Mouse (Mus musculus): ENCODE measurements around the gene Adamts5. TPM values are rescaled to one million over a fixed set of nuclear protein-coding genes. Genes with fewer than 3 reads are reported as not detected.

Gene Adamts5
- polyA plus RNA-seq, 1 experiment from 2014 or later: 6.2 TPM

DNA sequence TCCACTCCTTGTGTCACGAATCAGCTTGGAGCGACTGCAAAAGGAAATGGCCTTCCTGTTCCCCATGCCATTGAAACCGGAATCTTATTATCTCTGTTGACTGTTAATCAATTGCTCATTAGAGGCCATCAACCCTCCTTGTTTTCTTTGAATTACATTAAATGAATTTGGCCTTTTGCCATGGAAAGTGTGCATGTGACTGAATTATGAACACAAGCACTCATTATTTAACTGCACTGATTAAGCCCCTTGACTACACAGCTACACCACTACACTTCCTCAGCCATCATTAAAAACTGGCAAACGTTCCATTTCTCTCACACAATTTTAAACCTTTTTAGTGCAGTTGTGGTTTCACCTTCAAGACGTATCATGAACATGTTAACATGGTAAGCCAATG is 11.8 kb downstream of the Adamts5 start:
- Histone ChIP-seq H3K9ac (no peak overlapping the region), H3K27ac (replicated peaks) (no peak overlapping the region), H3K27me3 (peaks cover 19% of the 10 kb centered on the region), H3K36me3 (no peaks in the 10 kb centered on the region), H3K4me2 (no peak overlapping the region), H3K4me3 (no peak overlapping the region), H3K4me1 (replicated peaks) (peaks cover 17% of the 10 kb centered on the region), H3K9me3 (no peaks in the 10 kb centered on the region)
- 41% methylated on average over 5 of the region's 5 CpGs for WGBS
- ATAC-seq (ENCODE audit: low read depth): peak; percentile 17; the same call in 1 of the 2 replicates

DNA sequence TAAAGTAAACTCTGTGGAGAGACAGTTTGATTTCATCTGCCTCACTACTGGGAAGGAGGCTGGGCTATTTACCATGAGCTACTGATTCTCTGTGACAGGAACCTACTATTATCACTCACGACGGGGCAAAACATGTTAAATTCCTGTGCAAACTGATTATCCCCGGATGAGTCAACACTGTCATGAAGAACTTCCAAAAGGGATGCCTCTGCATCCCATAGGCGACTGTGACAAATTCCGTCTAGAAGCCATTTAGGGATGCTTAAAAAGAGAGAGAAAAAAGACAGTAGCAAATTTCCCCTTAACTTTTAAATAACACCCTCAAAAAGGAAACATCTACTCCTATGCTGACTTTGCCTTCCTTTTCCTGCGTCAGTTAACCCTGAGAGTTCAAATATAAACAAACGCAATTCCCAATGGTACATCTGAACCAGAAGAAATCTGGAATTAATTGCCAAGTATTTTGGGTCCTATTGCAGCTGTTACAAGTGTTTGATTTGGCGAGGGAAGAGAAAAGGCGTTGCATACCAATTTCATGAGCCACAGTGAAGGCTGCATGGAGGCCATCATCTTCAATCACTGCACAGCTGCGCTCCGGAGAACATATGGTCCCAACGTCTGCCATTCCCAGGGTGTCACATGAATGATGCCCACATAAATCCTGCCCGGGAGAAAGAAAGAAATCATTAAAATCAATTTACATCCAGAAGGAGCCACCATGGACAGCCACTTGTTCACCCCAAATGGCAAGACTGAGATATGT is 14.2 kb downstream of the Adamts5 start:
- no peak overlapping the region for H3K4me2 ChIP-seq
- peaks cover 17% of the 10 kb centered on the region for H3K27me3 ChIP-seq

DNA sequence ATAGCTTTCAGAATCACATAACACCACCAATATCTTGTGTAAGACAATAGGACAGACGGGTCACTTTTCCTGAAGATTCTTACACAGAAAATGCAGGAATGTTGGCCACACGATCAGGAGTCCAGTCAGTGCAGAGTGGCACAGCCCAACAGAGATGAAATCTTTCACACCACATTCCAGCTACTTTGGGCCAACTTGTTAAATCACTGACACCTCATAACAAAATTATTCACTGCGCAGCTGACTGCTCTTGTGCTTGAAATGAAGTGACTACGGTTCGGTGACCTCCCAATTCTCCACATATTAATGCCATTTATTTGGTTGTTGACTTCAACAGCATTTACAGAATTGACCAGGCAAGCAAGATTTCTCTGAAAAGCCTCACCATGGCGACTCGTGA is 22.6 kb downstream of the Adamts5 start:
- Histone ChIP-seq H3K27me3 (no peaks in the 10 kb centered on the region), H3K4me3 (no peak overlapping the region), H3K4me1 (replicated peaks) (no peaks in the 10 kb centered on the region), H3K27ac (replicated peaks) (no peak overlapping the region), H3K9ac (no peak overlapping the region), H3K9me3 (no peaks in the 10 kb centered on the region), H3K4me2 (no peak overlapping the region), H3K36me3 (no peaks in the 10 kb centered on the region)
- WGBS: 91% methylated on average over 7 of the region's 7 CpGs
- ATAC-seq (ENCODE audit: low read depth): no peak

More for the DNA sequence above, 14.2 kb downstream of the Adamts5 start:
- Histone ChIP-seq H3K4me1 (replicated peaks) (peaks cover 17% of the 10 kb centered on the region), H3K9me3 (no peaks in the 10 kb centered on the region), H3K36me3 (no peaks in the 10 kb centered on the region), H3K9ac (no peak overlapping the region), H3K27ac (replicated peaks) (no peak overlapping the region), H3K4me3 (no peak overlapping the region)
- peak; percentile 97 for ATAC-seq (ENCODE audit: low read depth)
- 19% methylated on average over 13 of the region's 13 CpGs for WGBS

DNA sequence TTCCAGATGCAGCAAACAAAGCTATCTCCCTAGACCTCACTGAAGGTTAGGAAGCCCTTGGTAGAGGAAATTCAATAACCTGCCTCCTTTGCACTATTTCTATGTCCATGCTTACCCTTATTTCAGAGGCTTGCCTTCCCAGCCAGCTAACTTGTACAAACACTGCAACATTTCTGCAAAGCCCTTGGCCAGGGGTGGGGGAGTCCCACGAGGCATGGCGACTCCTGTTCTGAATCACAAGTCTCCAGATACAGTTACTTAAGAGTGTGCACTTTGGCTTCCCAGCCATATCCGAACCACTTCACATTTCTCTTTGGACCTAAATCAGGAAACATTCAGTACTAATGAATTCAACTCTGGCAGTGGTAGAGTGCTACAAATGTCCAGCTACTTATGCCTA is 27.5 kb downstream of the Adamts5 start:
- no peak overlapping the region for H3K4me2 ChIP-seq
- ATAC-seq (ENCODE audit: low read depth): no peak
- H3K27me3 ChIP-seq: no peaks in the 10 kb centered on the region
- 93% methylated on average over 3 of the region's 3 CpGs for WGBS
- H3K9ac ChIP-seq: no peak overlapping the region
- H3K4me1 ChIP-seq (replicated peaks): no peaks in the 10 kb centered on the region
- H3K36me3 ChIP-seq: 0 out of 2 replicates have a peak, but pooled peaks cover 4% of the 10 kb centered on the region
- no peaks in the 10 kb centered on the region for H3K9me3 ChIP-seq
- no peak overlapping the region for H3K4me3 ChIP-seq
- no peak overlapping the region for H3K27ac ChIP-seq (replicated peaks)

GRCm38 (mm10) chr16:85871971-85872370 is 29.7 kb downstream of the Adamts5 start:
- H3K9ac ChIP-seq: no peak overlapping the region
- ATAC-seq (ENCODE audit: low read depth): no peak
- no peak overlapping the region for H3K4me3 ChIP-seq
- 0 out of 2 replicates have a peak, but pooled peaks cover 4% of the 10 kb centered on the region for H3K36me3 ChIP-seq
- no peak overlapping the region for H3K27ac ChIP-seq (replicated peaks)
- no peak overlapping the region for H3K4me2 ChIP-seq
- no peaks in the 10 kb centered on the region for H3K9me3 ChIP-seq
- no peaks in the 10 kb centered on the region for H3K4me1 ChIP-seq (replicated peaks)
- WGBS: 70% methylated on average over 2 of the region's 2 CpGs
- H3K27me3 ChIP-seq: no peaks in the 10 kb centered on the region

GRCm38 (mm10) chr16:85871248-85871647 is 30.4 kb downstream of the Adamts5 start:
- no peak for ATAC-seq (ENCODE audit: low read depth)
- no peak overlapping the region for H3K4me3 ChIP-seq

DNA sequence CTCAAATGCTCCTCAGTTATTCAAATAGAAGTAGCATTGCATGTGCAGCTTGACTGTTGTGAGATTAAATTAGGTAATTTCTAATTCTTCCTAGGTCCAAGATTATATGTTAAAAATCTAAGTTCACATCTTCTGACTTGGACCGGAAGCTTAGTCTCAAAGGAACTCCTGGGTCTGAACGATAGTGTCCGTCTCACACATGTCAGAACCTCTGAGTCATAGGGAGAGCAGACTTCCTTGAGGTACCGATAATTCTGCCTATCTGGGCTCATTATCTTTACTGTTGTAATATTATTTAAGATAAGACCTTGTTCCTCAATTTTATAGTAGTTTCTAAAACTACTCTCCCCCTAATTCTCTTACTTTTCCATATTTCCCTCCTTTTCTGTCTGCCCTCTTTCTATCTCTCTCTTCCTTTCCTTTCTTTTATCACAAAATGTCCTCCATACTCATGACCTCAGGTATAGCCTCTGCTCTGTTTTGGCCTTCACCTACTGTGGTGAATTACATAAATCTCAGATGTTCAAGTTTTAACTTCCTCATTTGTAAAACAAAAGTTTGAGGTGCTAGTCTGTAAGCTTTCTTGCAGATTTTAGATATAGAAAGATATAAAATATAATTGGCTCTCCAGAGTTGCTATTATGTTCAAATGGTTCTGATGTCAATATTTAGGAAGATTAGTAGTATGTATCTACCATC is 36.8 kb downstream of the Adamts5 start:
- Histone ChIP-seq H3K4me2 (no peak overlapping the region), H3K27ac (replicated peaks) (no peak overlapping the region), H3K9me3 (no peaks in the 10 kb centered on the region), H3K36me3 (peaks cover 17% of the 10 kb centered on the region; the same call in 1 of the 2 replicates), H3K27me3 (no peaks in the 10 kb centered on the region), H3K9ac (no peak overlapping the region), H3K4me3 (no peak overlapping the region), H3K4me1 (replicated peaks) (no peaks in the 10 kb centered on the region)
- no peak for ATAC-seq (ENCODE audit: low read depth)
- 98% methylated on average over 4 of the region's 4 CpGs for WGBS

More at GRCm38 (mm10) chr16:85871248-85871647, 30.4 kb downstream of the Adamts5 start:
- Histone ChIP-seq H3K4me2 (no peak overlapping the region), H3K27me3 (no peaks in the 10 kb centered on the region), H3K9me3 (no peaks in the 10 kb centered on the region), H3K4me1 (replicated peaks) (no peaks in the 10 kb centered on the region), H3K27ac (replicated peaks) (no peak overlapping the region), H3K9ac (no peak overlapping the region), H3K36me3 (0 out of 2 replicates have a peak, but pooled peaks cover 4% of the 10 kb centered on the region)

DNA sequence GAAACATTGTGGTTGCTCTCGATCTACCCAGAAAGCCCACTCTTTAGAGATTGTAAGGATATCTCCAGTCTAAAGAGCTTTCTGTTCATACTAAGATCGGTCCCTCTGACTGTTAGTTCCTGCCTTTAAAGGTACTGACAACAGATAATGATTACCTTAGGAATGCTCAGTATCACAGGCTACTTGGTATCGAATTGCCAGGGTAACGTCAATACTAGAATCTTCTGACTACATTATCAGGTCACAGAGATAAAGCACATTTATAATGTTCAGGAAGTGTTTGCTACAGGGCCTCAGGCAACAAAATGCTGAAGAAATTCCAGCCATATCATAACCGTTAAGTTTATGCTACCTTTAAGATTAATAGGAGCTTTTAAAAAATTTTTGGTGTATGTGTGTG is 47.1 kb downstream of the Adamts5 start:
- no peak overlapping the region for H3K4me2 ChIP-seq
- no peak for ATAC-seq (ENCODE audit: low read depth)

GRCm38 (mm10) chr16:85827066-85827465 is 74.6 kb downstream of the Adamts5 start:
- Histone ChIP-seq H3K4me3 (no peak overlapping the region), H3K27ac (replicated peaks) (no peak overlapping the region), H3K27me3 (no peaks in the 10 kb centered on the region), H3K36me3 (no peaks in the 10 kb centered on the region), H3K4me1 (replicated peaks) (no peaks in the 10 kb centered on the region), H3K9ac (no peak overlapping the region), H3K9me3 (no peaks in the 10 kb centered on the region), H3K4me2 (no peak overlapping the region)
- 76% methylated on average over 3 of the region's 3 CpGs for WGBS
- no peak for ATAC-seq (ENCODE audit: low read depth)

More for the DNA sequence above, 47.1 kb downstream of the Adamts5 start:
- Histone ChIP-seq H3K9me3 (no peaks in the 10 kb centered on the region), H3K36me3 (no peaks in the 10 kb centered on the region), H3K27me3 (no peaks in the 10 kb centered on the region), H3K27ac (replicated peaks) (no peak overlapping the region), H3K9ac (no peak overlapping the region), H3K4me3 (no peak overlapping the region), H3K4me1 (replicated peaks) (no peaks in the 10 kb centered on the region)
- 91% methylated on average over 5 of the region's 5 CpGs for WGBS

- WGBS: 84% methylated on average over 5 of the region's 5 CpGs
- Histone ChIP-seq H3K9me3 (no peaks in the 10 kb centered on the region), H3K36me3 (no peaks in the 10 kb centered on the region), H3K4me1 (replicated peaks) (no peaks in the 10 kb centered on the region), H3K9ac (no peak overlapping the region), H3K27ac (replicated peaks) (no peak overlapping the region), H3K4me3 (no peak overlapping the region), H3K4me2 (no peak overlapping the region), H3K27me3 (no peaks in the 10 kb centered on the region)
- no peak for ATAC-seq (ENCODE audit: low read depth)
These were observed 79.2 kb downstream of the Adamts5 start for GRCm38 (mm10) chr16:85822330-85822916.

- Histone ChIP-seq H3K4me2 (no peak overlapping the region), H3K27me3 (no peaks in the 10 kb centered on the region), H3K4me3 (no peak overlapping the region), H3K9me3 (no peaks in the 10 kb centered on the region), H3K4me1 (replicated peaks) (no peaks in the 10 kb centered on the region), H3K9ac (no peak overlapping the region), H3K27ac (replicated peaks) (no peak overlapping the region), H3K36me3 (no peaks in the 10 kb centered on the region)
- 67% methylated on average over 5 of the region's 5 CpGs for WGBS
- no peak for ATAC-seq (ENCODE audit: low read depth)
These were observed 81.7 kb downstream of the Adamts5 start for GRCm38 (mm10) chr16:85819808-85820458.

DNA sequence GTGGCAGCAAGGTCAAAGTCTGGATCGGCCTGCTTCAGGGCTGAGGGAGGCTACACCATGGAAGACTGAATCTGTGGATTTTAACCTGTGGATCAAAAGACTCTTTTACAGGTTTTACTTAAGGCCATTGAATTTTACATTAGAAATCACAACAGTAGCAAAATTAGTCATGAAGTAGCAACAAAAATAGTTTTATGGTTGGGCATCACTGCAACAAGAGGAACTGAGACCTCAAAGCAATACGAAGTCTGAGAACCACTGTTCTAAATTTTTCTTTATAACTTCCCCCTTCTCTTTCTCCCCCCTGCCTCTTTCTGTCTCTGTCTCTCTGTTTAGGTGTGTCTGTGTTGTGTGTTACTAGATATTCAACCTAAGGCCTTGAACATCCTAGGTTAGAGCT is 87.5 kb downstream of the Adamts5 start:
- H3K4me3 ChIP-seq: no peak overlapping the region
- H3K36me3 ChIP-seq: no peaks in the 10 kb centered on the region
- no peak for ATAC-seq (ENCODE audit: low read depth)
- H3K27ac ChIP-seq (replicated peaks): no peak overlapping the region
- no peaks in the 10 kb centered on the region for H3K27me3 ChIP-seq
- H3K9ac ChIP-seq: no peak overlapping the region
- 89% methylated on average over 2 of the region's 2 CpGs for WGBS
- H3K9me3 ChIP-seq: no peaks in the 10 kb centered on the region
- H3K4me2 ChIP-seq: no peak overlapping the region
- no peaks in the 10 kb centered on the region for H3K4me1 ChIP-seq (replicated peaks)
